Mouse (Mus musculus) liver, postnatal 0 days (tissue): ENCODE measurements around the gene Vmn1r4. TPM values are rescaled to one million over a fixed set of nuclear protein-coding genes. Genes with fewer than 3 reads are reported as not detected.

Experiments
- ATAC-seq: fragments of 200-750 bp; cut with Nextera tagmentation; 2 replicates; pipeline ENCODE4 v1.8.0; 2017; ENCODE audit warnings: mild to moderate bottlenecking, moderate library complexity
- DNase-seq: peaks from one replicate; pipeline ENCODE4 v3.0.0-alpha.2; 2016
- H3K27ac ChIP-seq: fragments of 300-500 bp; sonication (generic); 2 replicates; pipeline ENCODE4 v1.5.1; 2014; ENCODE audit warnings: antibody characterized with exemption, moderate library complexity, mild to moderate bottlenecking, low read depth
- H3K27me3 ChIP-seq: fragments of 300-500 bp; sonication (generic); 2 replicates; pipeline ENCODE4 v1.6.1; 2014; ENCODE audit warnings: low read length, control low read depth, mixed read lengths; ENCODE audit not compliant: insufficient read depth
- H3K36me3 ChIP-seq: fragments of 300-500 bp; sonication (generic); replicated peaks from 2 replicates; pipeline ENCODE4 v1.6.1; 2014; ENCODE audit warnings: mild to moderate bottlenecking, control low read depth, low read length, moderate library complexity, mixed read lengths; ENCODE audit not compliant: insufficient read depth
- H3K4me1 ChIP-seq: fragments of 300-500 bp; sonication (generic); 2 replicates; pipeline ENCODE4 v1.6.1; 2014; ENCODE audit warnings: antibody characterized with exemption, mild to moderate bottlenecking, control low read depth; ENCODE audit not compliant: insufficient read depth
- H3K4me2 ChIP-seq: fragments of 300-500 bp; sonication (generic); 2 replicates; pipeline ENCODE4 v1.6.1; 2014; ENCODE audit warnings: low read depth, mild to moderate bottlenecking, low read length, moderate library complexity, mixed read lengths
- H3K4me3 ChIP-seq: fragments of 300-500 bp; sonication (generic); 2 replicates; pipeline ENCODE4 v1.5.1; 2014; ENCODE audit warnings: low read depth, low read length
- H3K9ac ChIP-seq: fragments of 300-500 bp; sonication (generic); replicated peaks from 2 replicates; pipeline ENCODE4 v1.6.1; 2014; ENCODE audit warnings: mild to moderate bottlenecking, moderate library complexity
- H3K9me3 ChIP-seq: fragments of 300-500 bp; sonication (generic); 2 replicates; pipeline ENCODE4 v1.6.1; 2016; ENCODE audit warnings: mild to moderate bottlenecking, control low read depth, low read length, mixed read lengths
- CTCF ChIP-seq: sonication (generic); IDR thresholded peaks from 2 replicates; pipeline ENCODE4 v1.5.1; 2016; ENCODE audit warnings: antibody characterized with exemption, low read depth
- EP300 ChIP-seq: IDR thresholded peaks from 2 replicates; pipeline ENCODE4 v1.6.1; 2016; ENCODE audit warnings: antibody characterized with exemption, low read depth, mild to moderate bottlenecking
- WGBS: fragments of 180-500 bp; shearing (Covaris S2); extraction: QIAGEN DNeasy Blood & Tissue Kit; methylation state at CpG from one replicate; pipeline ENCODE4 v1.1.7; 2014; ENCODE audit not compliant: insufficient replicate concordance; 5-methylcytosine and 5-hydroxymethylcytosine counted together
- polyA plus RNA-seq: library from polyadenylated mRNA; unstranded; fragments of >200 nt; fragmentation: Nextera tagmentation; extraction: Ambion mirVana; gene quantifications from 2 replicates; pipeline ENCODE4 v1.2.1, GENCODE M21; 2015

Gene Vmn1r4
- polyA plus RNA-seq, 1 experiment from 2014 or later: 0.26 TPM

- ATAC-seq (peak; percentile 57), DNase-seq (no peak)
- Histone ChIP-seq H3K4me3 (no peak overlapping the region), H3K9me3 (no peaks in the 10 kb centered on the region), H3K27me3 (no peaks in the 10 kb centered on the region), H3K27ac (peak overlapping the region; percentile 98), H3K4me2 (0 out of 2 replicates have a peak overlapping the region, but pooled peaks have one; percentile 14), H3K4me1 (peaks cover 74% of the 10 kb centered on the region), H3K36me3 (peaks cover 7% of the 10 kb centered on the region; the same call in 1 of the 2 replicates), H3K9ac (no peak overlapping the region)
- TF ChIP-seq EP300 (peak; percentile 99), CTCF (no peak)
- WGBS: 68% methylated on average over 2 of the region's 2 CpGs
Observed at GRCm38 (mm10) chr6:56904982-56905381, 18.8 kb upstream of the Vmn1r4 start.

GRCm38 (mm10) chr6:56905486-56905885 is 18.3 kb upstream of the Vmn1r4 start:
- no peak overlapping the region for H3K4me3 ChIP-seq
- no peaks in the 10 kb centered on the region for H3K27me3 ChIP-seq
- H3K36me3 ChIP-seq: peaks cover 7% of the 10 kb centered on the region; the same call in 1 of the 2 replicates
- 74% methylated on average over 5 of the region's 5 CpGs for WGBS
- H3K4me1 ChIP-seq: peaks cover 77% of the 10 kb centered on the region
- H3K27ac ChIP-seq: peak overlapping the region; percentile 98
- peak overlapping the region; percentile 50 for H3K4me2 ChIP-seq
- ATAC-seq: no peak
- H3K9me3 ChIP-seq: no peaks in the 10 kb centered on the region
- TF ChIP-seq EP300 (no peak), CTCF (no peak)
- 0 out of 2 replicates have a peak overlapping the region, but pooled peaks have one; percentile 16 for H3K9ac ChIP-seq
- no peak for DNase-seq

- no peak overlapping the region for H3K4me3 ChIP-seq
- no peaks in the 10 kb centered on the region for H3K27me3 ChIP-seq
- WGBS: 51% methylated on average over 8 of the region's 8 CpGs
- no peak for ATAC-seq
- TF ChIP-seq EP300 (peak; percentile 30; the same call in 1 of the 2 replicates), CTCF (0 out of 2 replicates have a peak, but pooled peaks have one; percentile 7)
- peak overlapping the region; percentile 50 for H3K4me2 ChIP-seq
- peak overlapping the region; percentile 98 for H3K27ac ChIP-seq
- peak overlapping the region; percentile 31; the same call in 1 of the 2 replicates for H3K9ac ChIP-seq
- H3K4me1 ChIP-seq: peaks cover 77% of the 10 kb centered on the region
- H3K9me3 ChIP-seq: no peaks in the 10 kb centered on the region
- peak; percentile 30 for DNase-seq
- peaks cover 7% of the 10 kb centered on the region; the same call in 1 of the 2 replicates for H3K36me3 ChIP-seq
Observed at GRCm38 (mm10) chr6:56906121-56906846, 17.5 kb upstream of the Vmn1r4 start.

- H3K4me2 ChIP-seq: no peak overlapping the region
- H3K9ac ChIP-seq: no peak overlapping the region
- H3K9me3 ChIP-seq: no peaks in the 10 kb centered on the region
- WGBS: 79% methylated on average over 3 of the region's 3 CpGs
- no peak overlapping the region for H3K4me3 ChIP-seq
- no peaks in the 10 kb centered on the region for H3K27me3 ChIP-seq
- TF ChIP-seq EP300: no peak
- TF ChIP-seq CTCF: no peak
- peaks cover 75% of the 10 kb centered on the region for H3K4me1 ChIP-seq
- H3K27ac ChIP-seq: 0 out of 2 replicates have a peak overlapping the region, but pooled peaks have one; percentile 98
- peaks cover 7% of the 10 kb centered on the region; the same call in 1 of the 2 replicates for H3K36me3 ChIP-seq
- DNase-seq (no peak), ATAC-seq (no peak)
Observed at GRCm38 (mm10) chr6:56907973-56908372, 15.8 kb upstream of the Vmn1r4 start.

- ATAC-seq: no peak
- H3K4me1 ChIP-seq: peaks cover 76% of the 10 kb centered on the region
- 0 out of 2 replicates have a peak overlapping the region, but pooled peaks have one; percentile 98 for H3K27ac ChIP-seq
- WGBS: 64% methylated on average over 2 of the region's 2 CpGs
- no peak overlapping the region for H3K4me3 ChIP-seq
- H3K36me3 ChIP-seq: peaks cover 7% of the 10 kb centered on the region; the same call in 1 of the 2 replicates
- no peak overlapping the region for H3K9ac ChIP-seq
- H3K4me2 ChIP-seq: no peak overlapping the region
- TF ChIP-seq CTCF (no peak), EP300 (no peak)
- no peaks in the 10 kb centered on the region for H3K27me3 ChIP-seq
- no peak for DNase-seq
- H3K9me3 ChIP-seq: no peaks in the 10 kb centered on the region
Observed at GRCm38 (mm10) chr6:56908397-56908796, 15.4 kb upstream of the Vmn1r4 start.

GRCm38 (mm10) chr6:56908912-56909311 is 14.9 kb upstream of the Vmn1r4 start:
- Histone ChIP-seq H3K4me1 (peaks cover 74% of the 10 kb centered on the region), H3K36me3 (peaks cover 7% of the 10 kb centered on the region; the same call in 1 of the 2 replicates), H3K4me2 (no peak overlapping the region), H3K9ac (no peak overlapping the region), H3K27me3 (no peaks in the 10 kb centered on the region), H3K4me3 (no peak overlapping the region), H3K27ac (no peak overlapping the region), H3K9me3 (no peaks in the 10 kb centered on the region)
- ATAC-seq: peak; percentile 43
- DNase-seq: peak; percentile 80
- peak; percentile 97 for TF ChIP-seq CTCF
- no peak for TF ChIP-seq EP300
- WGBS: 7% methylated on average over 4 of the region's 4 CpGs
